Mouse (Mus musculus) bone marrow macrophage, adult 2 months (primary cell): ENCODE data around the gene Cutal.

Experiments used
- CTCF ChIP-seq: IDR thresholded peaks from 2 replicates; pipeline ENCODE4 v1.5.1; 2012; ENCODE audit warnings: low read depth, mild to moderate bottlenecking, low read length, moderate library complexity
- POLR2A ChIP-seq: IDR thresholded peaks from 2 replicates; pipeline ENCODE4 v1.6.1; 2012; ENCODE audit warnings: mild to moderate bottlenecking, low read depth, low read length, borderline replicate concordance

GRCm38 (mm10) chr2:34927320-34927719 is 53.1 kb downstream of the Cutal start:
- no peak for TF ChIP-seq POLR2A
- TF ChIP-seq CTCF, result no peak
